Mouse (Mus musculus) adrenal gland, adult 18-20 months (tissue): ENCODE results near the gene Fig4. TPM values are rescaled to one million over a fixed set of nuclear protein-coding genes. Genes with fewer than 3 reads are reported as not detected.

ENCODE experiments used
- DNase-seq, 2 experiments: peaks; one replicate each; pipeline ENCODE4 v3.0.0; 2021 to 2022; ENCODE audit warnings: low spot score in 2 of 2
- total RNA-seq, 2 experiments: library from RNA; stranded (reverse); gene quantifications; 1 replicate in 1 of 2; 2 replicates in 1 of 2; pipeline ENCODE4 v1.2.3; 2021

Gene Fig4
- total RNA-seq, 2 experiments from 2014 or later: 13.8 to 17.7 TPM

- DNase-seq: no peak
Observed at GRCm38 (mm10) chr10:41221204-41221603, 81.9 kb downstream of the Fig4 start.

- no peak for DNase-seq
Observed at GRCm38 (mm10) chr10:41218897-41219296, 84.2 kb downstream of the Fig4 start.

GRCm38 (mm10) chr10:41214083-41214482 lies 89.0 kb downstream of the Fig4 start:
- no peak for DNase-seq

- DNase-seq: no peak
Observed at GRCm38 (mm10) chr10:41209538-41209937, 93.5 kb downstream of the Fig4 start.

- no peak for DNase-seq
Observed at GRCm38 (mm10) chr10:41208860-41209377, 94.1 kb downstream of the Fig4 start.

GRCm38 (mm10) chr10:41205647-41206046 lies 97.4 kb downstream of the Fig4 start:
- DNase-seq: no peak

- no peak for DNase-seq
Observed at GRCm38 (mm10) chr10:41204637-41205315, 98.3 kb downstream of the Fig4 start.

- no peak for DNase-seq
Observed at GRCm38 (mm10) chr10:41204191-41204590, 98.9 kb downstream of the Fig4 start.

- no peak for DNase-seq
Observed at GRCm38 (mm10) chr10:41198719-41199118, 104.3 kb downstream of the Fig4 start.

GRCm38 (mm10) chr10:41197788-41198187 lies 105.3 kb downstream of the Fig4 start:
- no peak for DNase-seq

- DNase-seq: no peak
Observed at GRCm38 (mm10) chr10:41196295-41196694, 106.8 kb downstream of the Fig4 start.

GRCm38 (mm10) chr10:41189392-41189791 lies 113.7 kb downstream of the Fig4 start:
- no peak for DNase-seq

- no peak for DNase-seq
Observed at GRCm38 (mm10) chr10:41183975-41184374, 119.1 kb downstream of the Fig4 start.

- DNase-seq: no peak
Observed at GRCm38 (mm10) chr10:41182644-41183043, 120.4 kb downstream of the Fig4 start.

GRCm38 (mm10) chr10:41166141-41166540 lies 136.9 kb downstream of the Fig4 start:
- no peak for DNase-seq

GRCm38 (mm10) chr10:41163108-41163507 lies 140.0 kb downstream of the Fig4 start:
- DNase-seq: no peak

GRCm38 (mm10) chr10:41157296-41157695 lies 145.8 kb downstream of the Fig4 start:
- no peak for DNase-seq

- no peak for DNase-seq
Observed at GRCm38 (mm10) chr10:41156693-41157092, 146.4 kb downstream of the Fig4 start.

GRCm38 (mm10) chr10:41153229-41153750 lies 149.8 kb downstream of the Fig4 start:
- no peak for DNase-seq

GRCm38 (mm10) chr10:41151901-41152300 lies 151.2 kb downstream of the Fig4 start:
- no peak for DNase-seq

- DNase-seq: no peak
Observed at GRCm38 (mm10) chr10:41151441-41151840, 151.6 kb downstream of the Fig4 start.

GRCm38 (mm10) chr10:41151021-41151420 lies 152.0 kb downstream of the Fig4 start:
- DNase-seq: no peak

GRCm38 (mm10) chr10:41150496-41150895 lies 152.6 kb downstream of the Fig4 start:
- no peak for DNase-seq
